Mouse (Mus musculus): ENCODE measurements at regions not wholly inside any gene's neighbourhood (a gene's known extent, or its start where the extent isn't known, plus 50 kb on each side); places are given as distances from the start of the nearest gene placed in this dataset.

- H3K27ac ChIP-seq, result no peak overlapping the region
- no peak for ATAC-seq (ENCODE audit: low FRiP score, low read depth)
- no peak overlapping the region for H3K4me3 ChIP-seq
- no peaks in the 10 kb centered on the region for H3K4me1 ChIP-seq
- no peak overlapping the region for H3K9ac ChIP-seq
- no peak overlapping the region for H3K4me2 ChIP-seq (replicated peaks)
- no peaks in the 10 kb centered on the region for H3K27me3 ChIP-seq
- no peaks in the 10 kb centered on the region for H3K36me3 ChIP-seq
- 84% methylated on average over 10 of the region's 10 CpGs for WGBS
- H3K9me3 ChIP-seq, result 0 out of 2 replicates have a peak, but pooled peaks cover 4% of the 10 kb centered on the region
Observed at GRCm38 (mm10) chr1:133549816-133550215, 60.3 kb downstream of the Snrpe start.

- Histone ChIP-seq H3K4me1 (no peaks in the 10 kb centered on the region), H3K4me3 (no peak overlapping the region), H3K36me3 (no peaks in the 10 kb centered on the region), H3K9me3 (0 out of 2 replicates have a peak, but pooled peaks cover 4% of the 10 kb centered on the region), H3K27ac (no peak overlapping the region), H3K27me3 (no peaks in the 10 kb centered on the region), H3K4me2 (replicated peaks) (no peak overlapping the region), H3K9ac (no peak overlapping the region)
- no peak for ATAC-seq (ENCODE audit: low FRiP score, low read depth)
- WGBS, result 52% methylated on average over 2 of the region's 2 CpGs
Observed at GRCm38 (mm10) chr1:133548971-133549370, 61.1 kb downstream of the Snrpe start.

GRCm38 (mm10) chr1:133547541-133547940 is 62.5 kb downstream of the Snrpe start:
- H3K27ac ChIP-seq, result no peak overlapping the region
- no peaks in the 10 kb centered on the region for H3K9me3 ChIP-seq
- H3K4me1 ChIP-seq, result no peaks in the 10 kb centered on the region
- no peak overlapping the region for H3K9ac ChIP-seq
- no peak overlapping the region for H3K4me3 ChIP-seq
- ATAC-seq (ENCODE audit: low FRiP score, low read depth), result no peak
- no peaks in the 10 kb centered on the region for H3K27me3 ChIP-seq
- H3K4me2 ChIP-seq (replicated peaks), result no peak overlapping the region
- no peaks in the 10 kb centered on the region for H3K36me3 ChIP-seq
- WGBS, result 88% methylated on average over 3 of the region's 3 CpGs

GRCm38 (mm10) chr1:133544996-133545395 is 65.1 kb downstream of the Snrpe start:
- H3K36me3 ChIP-seq, result no peaks in the 10 kb centered on the region
- no peak overlapping the region for H3K4me2 ChIP-seq (replicated peaks)
- no peaks in the 10 kb centered on the region for H3K27me3 ChIP-seq
- ATAC-seq (ENCODE audit: low FRiP score, low read depth), result no peak
- no peaks in the 10 kb centered on the region for H3K4me1 ChIP-seq
- no peaks in the 10 kb centered on the region for H3K9me3 ChIP-seq
- H3K4me3 ChIP-seq, result no peak overlapping the region
- WGBS, result 89% methylated on average over 9 of the region's 9 CpGs
- H3K27ac ChIP-seq, result no peak overlapping the region
- no peak overlapping the region for H3K9ac ChIP-seq

- ATAC-seq (ENCODE audit: low FRiP score, low read depth), result no peak
- Histone ChIP-seq H3K4me1 (no peaks in the 10 kb centered on the region), H3K36me3 (no peaks in the 10 kb centered on the region), H3K27ac (no peak overlapping the region), H3K4me3 (no peak overlapping the region), H3K27me3 (no peaks in the 10 kb centered on the region), H3K9ac (no peak overlapping the region), H3K4me2 (replicated peaks) (no peak overlapping the region), H3K9me3 (no peaks in the 10 kb centered on the region)
- WGBS, result 89% methylated on average over 10 of the region's 10 CpGs
Observed at GRCm38 (mm10) chr1:133543751-133544150, 66.3 kb downstream of the Snrpe start.

- WGBS, result 70% methylated on average over 15 of the region's 15 CpGs
- ATAC-seq (ENCODE audit: low FRiP score, low read depth), result no peak
- no peak overlapping the region for H3K9ac ChIP-seq
- H3K27me3 ChIP-seq, result no peaks in the 10 kb centered on the region
- no peak overlapping the region for H3K27ac ChIP-seq
- H3K4me2 ChIP-seq (replicated peaks), result no peak overlapping the region
- H3K9me3 ChIP-seq, result no peaks in the 10 kb centered on the region
- no peaks in the 10 kb centered on the region for H3K36me3 ChIP-seq
- no peaks in the 10 kb centered on the region for H3K4me1 ChIP-seq
- no peak overlapping the region for H3K4me3 ChIP-seq
Observed at GRCm38 (mm10) chr1:133541996-133542775, 67.9 kb downstream of the Snrpe start.

GRCm38 (mm10) chr1:133530698-133531097 is 79.4 kb downstream of the Snrpe start:
- ATAC-seq (ENCODE audit: low FRiP score, low read depth), result no peak
- Histone ChIP-seq H3K4me3 (no peak overlapping the region), H3K27me3 (no peaks in the 10 kb centered on the region), H3K36me3 (no peaks in the 10 kb centered on the region), H3K4me2 (replicated peaks) (no peak overlapping the region), H3K27ac (no peak overlapping the region), H3K9me3 (no peaks in the 10 kb centered on the region), H3K4me1 (no peaks in the 10 kb centered on the region), H3K9ac (no peak overlapping the region)

GRCm38 (mm10) chr1:133529817-133530216 is 80.3 kb downstream of the Snrpe start:
- Histone ChIP-seq H3K27ac (no peak overlapping the region), H3K4me3 (no peak overlapping the region), H3K27me3 (no peaks in the 10 kb centered on the region), H3K4me2 (replicated peaks) (no peak overlapping the region), H3K36me3 (no peaks in the 10 kb centered on the region), H3K4me1 (no peaks in the 10 kb centered on the region), H3K9ac (no peak overlapping the region), H3K9me3 (no peaks in the 10 kb centered on the region)
- 87% methylated on average over 10 of the region's 10 CpGs for WGBS
- no peak for ATAC-seq (ENCODE audit: low FRiP score, low read depth)

GRCm38 (mm10) chr1:133527651-133528385 is 82.3 kb downstream of the Snrpe start:
- Histone ChIP-seq H3K4me2 (replicated peaks) (no peak overlapping the region), H3K9ac (no peak overlapping the region), H3K9me3 (no peaks in the 10 kb centered on the region), H3K4me1 (no peaks in the 10 kb centered on the region), H3K27me3 (no peaks in the 10 kb centered on the region), H3K36me3 (no peaks in the 10 kb centered on the region), H3K4me3 (no peak overlapping the region), H3K27ac (no peak overlapping the region)
- 69% methylated on average over 7 of the region's 7 CpGs for WGBS
- no peak for ATAC-seq (ENCODE audit: low FRiP score, low read depth)

GRCm38 (mm10) chr1:133522825-133523224 is 87.3 kb downstream of the Snrpe start:
- no peak for ATAC-seq (ENCODE audit: low FRiP score, low read depth)
- WGBS, result 94% methylated on average over 1 of the region's 1 CpGs

GRCm38 (mm10) chr1:133520652-133521051 is 89.4 kb downstream of the Snrpe start:
- Histone ChIP-seq H3K4me2 (replicated peaks) (no peak overlapping the region), H3K27ac (no peak overlapping the region), H3K27me3 (no peaks in the 10 kb centered on the region), H3K36me3 (no peaks in the 10 kb centered on the region), H3K9ac (no peak overlapping the region), H3K4me3 (no peak overlapping the region), H3K9me3 (no peaks in the 10 kb centered on the region), H3K4me1 (0 out of 2 replicates have a peak, but pooled peaks cover 4% of the 10 kb centered on the region)
- 66% methylated on average over 8 of the region's 8 CpGs for WGBS
- ATAC-seq (ENCODE audit: low FRiP score, low read depth), result no peak

More at GRCm38 (mm10) chr1:133522825-133523224, 87.3 kb downstream of the Snrpe start:
- Histone ChIP-seq H3K4me3 (no peak overlapping the region), H3K4me1 (0 out of 2 replicates have a peak, but pooled peaks cover 4% of the 10 kb centered on the region), H3K27ac (no peak overlapping the region), H3K36me3 (no peaks in the 10 kb centered on the region), H3K9ac (no peak overlapping the region), H3K4me2 (replicated peaks) (no peak overlapping the region), H3K9me3 (no peaks in the 10 kb centered on the region), H3K27me3 (no peaks in the 10 kb centered on the region)

GRCm38 (mm10) chr1:133517020-133517419 is 92.8 kb upstream of the Sox13 start:
- no peak overlapping the region for H3K27ac ChIP-seq
- no peaks in the 10 kb centered on the region for H3K27me3 ChIP-seq
- ATAC-seq (ENCODE audit: low FRiP score, low read depth), result no peak
- H3K4me3 ChIP-seq, result no peak overlapping the region
- 95% methylated on average over 5 of the region's 5 CpGs for WGBS
- H3K36me3 ChIP-seq, result no peaks in the 10 kb centered on the region
- no peak overlapping the region for H3K9ac ChIP-seq
- 0 out of 2 replicates have a peak, but pooled peaks cover 4% of the 10 kb centered on the region for H3K4me1 ChIP-seq
- no peak overlapping the region for H3K4me2 ChIP-seq (replicated peaks)
- no peaks in the 10 kb centered on the region for H3K9me3 ChIP-seq

Data from limb, embryonic 13.5 days (tissue).